Mouse (Mus musculus) midbrain, embryonic 12.5 days (tissue): ENCODE measurements around the gene Fntb. TPM values are rescaled to one million over a fixed set of nuclear protein-coding genes. Genes with fewer than 3 reads are reported as not detected.

Experiments
- ATAC-seq: fragments of 200-750 bp; cut with Nextera tagmentation; 2 replicates; pipeline ENCODE4 v1.8.0; 2017; ENCODE audit warnings: low read depth, moderate TSS enrichment, moderate library complexity; ENCODE audit not compliant: low FRiP score
- H3K27ac ChIP-seq: fragments of 300-500 bp; sonication (generic); replicated peaks from 2 replicates; pipeline ENCODE4 v1.5.1; 2016; ENCODE audit warnings: mild to moderate bottlenecking
- H3K27me3 ChIP-seq: fragments of 300-500 bp; sonication (generic); 2 replicates; pipeline ENCODE4 v1.6.1; 2016; ENCODE audit warnings: mild to moderate bottlenecking
- H3K36me3 ChIP-seq: fragments of 300-500 bp; sonication (generic); 2 replicates; pipeline ENCODE4 v1.6.1; 2016
- H3K4me1 ChIP-seq: fragments of 300-500 bp; sonication (generic); 2 replicates; pipeline ENCODE4 v1.6.1; 2016
- H3K4me2 ChIP-seq: fragments of 300-500 bp; sonication (generic); replicated peaks from 2 replicates; pipeline ENCODE4 v1.6.1; 2016; ENCODE audit warnings: mild to moderate bottlenecking, moderate library complexity
- H3K4me3 ChIP-seq: fragments of 300-500 bp; sonication (generic); 2 replicates; pipeline ENCODE4 v1.5.1; 2016; ENCODE audit warnings: mild to moderate bottlenecking
- H3K9ac ChIP-seq: fragments of 300-500 bp; sonication (generic); replicated peaks from 2 replicates; pipeline ENCODE4 v1.6.1; 2016; ENCODE audit warnings: mild to moderate bottlenecking, moderate library complexity
- H3K9me3 ChIP-seq: fragments of 300-500 bp; sonication (generic); 2 replicates; pipeline ENCODE4 v1.6.1; 2016; ENCODE audit warnings: mild to moderate bottlenecking
- WGBS: fragments of 180-500 bp; shearing (Covaris S2); methylation state at CpG from one replicate; pipeline ENCODE4 v1.1.7; 2016; 5-methylcytosine and 5-hydroxymethylcytosine counted together
- polyA plus RNA-seq: library from polyadenylated mRNA; unstranded; fragments of >200 nt; fragmentation: Nextera tagmentation; extraction: Ambion mirVana; gene quantifications from 2 replicates; pipeline ENCODE4 v1.2.1, GENCODE M21; 2016

Gene Fntb
- polyA plus RNA-seq, 1 experiment from 2014 or later = 36.9 TPM

DNA sequence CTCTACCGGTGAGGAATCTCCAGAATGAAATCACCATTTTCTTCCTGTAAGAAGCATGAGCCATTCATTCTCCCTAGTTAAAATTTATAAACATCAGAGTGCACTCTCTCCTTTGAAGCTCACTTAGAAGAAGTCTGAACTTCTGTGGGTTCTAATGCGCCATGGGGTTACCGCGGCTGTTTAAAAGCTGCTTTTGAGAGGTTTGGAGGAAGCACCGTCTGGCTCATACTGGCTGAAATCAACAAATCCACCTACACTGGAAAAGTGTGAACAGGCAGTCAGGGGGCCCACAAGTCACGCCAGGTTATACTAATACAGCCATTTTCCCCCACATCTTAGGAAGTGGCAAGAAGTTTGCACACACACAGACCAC, 167.3 kb downstream of the Fntb start:
- Histone ChIP-seq H3K9me3 (no peaks in the 10 kb centered on the region), H3K4me3 (no peak overlapping the region), H3K4me1 (no peaks in the 10 kb centered on the region), H3K27me3 (no peaks in the 10 kb centered on the region), H3K27ac (no peak overlapping the region), H3K36me3 (peaks cover 25% of the 10 kb centered on the region), H3K4me2 (no peak overlapping the region), H3K9ac (no peak overlapping the region)
- ATAC-seq = no peak
- WGBS = 93% methylated on average over 6 of the region's 6 CpGs

DNA sequence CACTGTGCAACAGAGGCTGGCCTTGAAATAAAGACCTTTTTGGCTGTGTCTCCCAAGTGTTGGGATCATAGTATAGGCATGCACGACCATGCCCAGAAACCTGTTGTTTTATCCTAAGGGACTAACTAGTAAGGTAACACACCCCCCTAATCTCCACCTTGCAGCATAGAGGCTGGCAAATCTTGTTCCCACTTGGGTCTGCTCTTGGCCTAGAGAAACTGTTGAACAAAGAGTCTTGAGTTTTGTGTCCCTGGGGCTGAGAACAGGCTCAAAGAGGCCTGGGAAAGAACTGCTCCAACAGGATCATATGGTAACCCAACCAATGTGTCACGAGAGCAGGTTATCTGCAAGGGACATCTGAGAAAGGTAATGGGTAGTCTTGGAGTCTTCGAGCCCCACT, 169.0 kb downstream of the Fntb start:
- H3K36me3 ChIP-seq = peaks cover 43% of the 10 kb centered on the region

DNA sequence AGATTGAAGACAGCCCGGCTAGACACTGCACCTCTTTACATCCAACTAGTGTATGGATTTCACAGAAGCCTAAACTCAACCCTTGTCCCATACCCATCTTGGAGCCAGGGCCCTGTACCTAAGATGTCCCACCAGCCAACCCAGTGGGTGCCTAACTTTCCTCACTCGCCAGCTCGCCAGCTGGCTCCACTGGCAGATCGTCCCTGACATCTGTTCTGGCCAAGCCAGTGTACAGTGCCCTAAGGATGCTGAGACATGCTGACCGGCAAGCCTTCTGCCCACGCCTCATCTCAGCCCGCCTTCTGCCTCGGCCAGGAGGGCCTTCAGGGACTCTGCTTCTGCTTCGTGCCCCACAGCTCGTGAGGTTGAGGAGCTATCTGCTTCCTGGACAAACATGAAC, 170.8 kb downstream of the Fntb start:
- Histone ChIP-seq H3K27ac (no peak overlapping the region), H3K4me2 (no peak overlapping the region), H3K4me1 (no peaks in the 10 kb centered on the region), H3K36me3 (peaks cover 57% of the 10 kb centered on the region), H3K27me3 (no peaks in the 10 kb centered on the region), H3K9ac (no peak overlapping the region), H3K4me3 (no peak overlapping the region), H3K9me3 (no peaks in the 10 kb centered on the region)
- no peak for ATAC-seq
- WGBS = 94% methylated on average over 10 of the region's 10 CpGs

More for the DNA sequence above, 169.0 kb downstream of the Fntb start:
- Histone ChIP-seq H3K4me1 (no peaks in the 10 kb centered on the region), H3K4me2 (no peak overlapping the region), H3K4me3 (no peak overlapping the region), H3K27ac (no peak overlapping the region), H3K9ac (no peak overlapping the region), H3K27me3 (no peaks in the 10 kb centered on the region), H3K9me3 (no peaks in the 10 kb centered on the region)
- 94% methylated on average over 3 of the region's 3 CpGs for WGBS
- ATAC-seq = no peak

DNA sequence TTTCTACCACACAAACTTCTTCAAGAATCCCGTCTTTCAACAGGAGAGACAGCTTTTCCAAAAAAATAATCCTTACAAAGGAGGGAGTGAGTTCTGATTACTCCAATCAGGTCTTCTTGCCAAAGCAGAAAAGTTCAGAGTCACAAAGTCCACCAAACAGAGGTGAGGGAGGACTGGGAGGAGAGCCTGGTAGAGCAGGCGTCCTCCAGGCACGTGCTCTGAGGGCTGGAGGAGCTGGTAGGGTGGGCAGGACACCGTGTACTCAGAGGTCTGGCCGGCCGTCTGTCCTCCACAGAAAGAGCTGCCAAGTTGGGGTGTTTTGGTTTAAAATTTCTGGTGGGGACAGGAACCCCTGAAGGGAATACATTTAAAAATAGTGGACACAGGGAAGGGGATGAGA, 172.6 kb downstream of the Fntb start:
- H3K4me2 ChIP-seq = no peak overlapping the region
- H3K9me3 ChIP-seq = no peaks in the 10 kb centered on the region
- H3K27ac ChIP-seq = no peak overlapping the region
- no peak for ATAC-seq
- H3K36me3 ChIP-seq = peaks cover 71% of the 10 kb centered on the region
- no peaks in the 10 kb centered on the region for H3K4me1 ChIP-seq
- WGBS = 94% methylated on average over 6 of the region's 6 CpGs
- no peaks in the 10 kb centered on the region for H3K27me3 ChIP-seq
- no peak overlapping the region for H3K4me3 ChIP-seq
- no peak overlapping the region for H3K9ac ChIP-seq

DNA sequence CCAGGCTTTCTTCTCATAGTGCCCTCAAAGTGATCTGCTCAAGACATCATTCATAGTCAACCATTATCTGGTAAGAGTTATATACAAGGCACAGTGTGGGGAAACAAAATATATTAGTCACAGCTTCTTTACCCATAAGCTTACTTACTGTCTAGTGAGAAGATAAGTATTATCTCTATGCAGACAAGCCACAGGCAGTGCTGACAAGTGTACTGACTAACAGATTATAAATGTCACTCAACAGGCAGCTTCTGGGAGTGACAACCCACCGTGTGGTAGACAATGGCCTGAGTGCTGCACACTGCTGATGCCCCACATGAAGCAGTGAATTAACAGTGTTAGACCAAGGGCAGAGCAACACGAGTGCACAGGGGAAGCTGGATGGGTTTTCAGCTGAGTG, 176.1 kb downstream of the Fntb start:
- 83% methylated on average over 2 of the region's 2 CpGs for WGBS
- ATAC-seq = no peak
- Histone ChIP-seq H3K9ac (no peak overlapping the region), H3K4me3 (no peak overlapping the region), H3K27me3 (no peaks in the 10 kb centered on the region), H3K27ac (no peak overlapping the region), H3K4me2 (no peak overlapping the region), H3K4me1 (no peaks in the 10 kb centered on the region), H3K36me3 (peaks cover 91% of the 10 kb centered on the region), H3K9me3 (no peaks in the 10 kb centered on the region)

DNA sequence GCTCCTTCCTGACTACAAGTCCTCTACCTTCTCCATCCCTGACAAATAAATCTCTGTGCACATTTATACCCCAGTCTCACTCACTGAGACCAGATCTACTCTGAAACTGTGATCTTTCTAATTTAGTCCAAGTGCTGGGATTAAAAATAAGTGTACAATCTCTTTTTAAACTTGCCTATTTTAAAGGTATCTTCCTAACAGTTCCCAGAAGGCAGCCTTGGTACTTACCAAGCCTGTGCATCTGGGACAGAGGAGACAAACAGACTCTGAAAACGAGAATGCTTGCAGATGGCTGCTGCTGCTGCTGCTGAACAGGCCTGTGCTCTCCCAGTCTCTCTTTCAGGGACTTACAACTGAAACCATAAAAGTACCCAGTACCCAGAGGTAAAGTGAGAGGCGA, 177.1 kb downstream of the Fntb start:
- H3K4me3 ChIP-seq = no peak overlapping the region
- H3K27me3 ChIP-seq = no peaks in the 10 kb centered on the region
- H3K27ac ChIP-seq = no peak overlapping the region
- WGBS = 96% methylated on average over 2 of the region's 2 CpGs
- no peak for ATAC-seq
- no peaks in the 10 kb centered on the region for H3K9me3 ChIP-seq
- no peaks in the 10 kb centered on the region for H3K4me1 ChIP-seq
- no peak overlapping the region for H3K4me2 ChIP-seq
- H3K9ac ChIP-seq = no peak overlapping the region
- H3K36me3 ChIP-seq = peaks cover 88% of the 10 kb centered on the region

DNA sequence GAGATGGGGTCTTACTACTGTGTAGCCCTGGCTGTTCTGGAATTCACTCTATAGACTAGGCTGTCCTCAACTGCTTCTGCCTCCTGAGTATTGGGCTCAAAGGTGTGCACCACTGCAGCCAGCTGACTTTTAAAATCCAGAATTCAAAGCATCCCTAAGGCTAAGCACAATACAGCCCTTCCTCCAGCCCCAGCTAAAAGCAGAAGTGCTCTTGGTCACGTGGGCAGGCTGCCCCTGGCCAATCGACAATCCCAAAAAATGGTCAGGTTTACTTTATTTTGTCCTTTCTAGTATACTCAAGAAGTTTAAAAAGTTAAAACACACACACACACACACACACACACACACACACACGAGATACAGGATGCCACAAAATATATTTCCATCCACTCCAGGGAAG, 177.7 kb downstream of the Fntb start:
- no peaks in the 10 kb centered on the region for H3K9me3 ChIP-seq
- H3K4me3 ChIP-seq = no peak overlapping the region
- H3K36me3 ChIP-seq = peaks cover 89% of the 10 kb centered on the region
- no peaks in the 10 kb centered on the region for H3K4me1 ChIP-seq
- H3K27ac ChIP-seq = no peak overlapping the region
- no peak overlapping the region for H3K9ac ChIP-seq
- H3K27me3 ChIP-seq = no peaks in the 10 kb centered on the region
- no peak for ATAC-seq
- WGBS = 92% methylated on average over 3 of the region's 3 CpGs
- no peak overlapping the region for H3K4me2 ChIP-seq

DNA sequence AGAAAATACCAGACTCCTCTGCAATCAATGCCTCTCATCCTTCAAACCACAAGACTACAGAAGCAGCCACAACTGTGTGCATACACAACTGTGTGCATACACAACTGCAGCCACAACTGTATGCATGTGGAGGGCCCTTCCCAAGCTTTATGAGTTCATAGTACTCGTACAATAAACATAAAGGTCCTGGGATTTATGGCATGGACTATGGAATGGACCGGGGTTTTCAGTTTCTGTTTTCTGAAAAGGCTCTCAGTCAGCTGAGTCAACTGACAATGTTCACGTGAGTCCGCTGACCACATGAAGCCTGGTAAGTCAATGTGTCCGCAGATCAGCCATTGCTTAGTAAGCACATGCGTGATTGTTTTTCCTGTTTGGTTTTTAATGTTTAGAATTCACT, 178.1 kb downstream of the Fntb start:
- Histone ChIP-seq H3K4me1 (no peaks in the 10 kb centered on the region), H3K4me2 (no peak overlapping the region), H3K4me3 (no peak overlapping the region), H3K36me3 (peaks cover 89% of the 10 kb centered on the region), H3K9me3 (no peaks in the 10 kb centered on the region), H3K27ac (no peak overlapping the region), H3K9ac (no peak overlapping the region), H3K27me3 (no peaks in the 10 kb centered on the region)
- ATAC-seq = no peak
- 94% methylated on average over 6 of the region's 6 CpGs for WGBS

DNA sequence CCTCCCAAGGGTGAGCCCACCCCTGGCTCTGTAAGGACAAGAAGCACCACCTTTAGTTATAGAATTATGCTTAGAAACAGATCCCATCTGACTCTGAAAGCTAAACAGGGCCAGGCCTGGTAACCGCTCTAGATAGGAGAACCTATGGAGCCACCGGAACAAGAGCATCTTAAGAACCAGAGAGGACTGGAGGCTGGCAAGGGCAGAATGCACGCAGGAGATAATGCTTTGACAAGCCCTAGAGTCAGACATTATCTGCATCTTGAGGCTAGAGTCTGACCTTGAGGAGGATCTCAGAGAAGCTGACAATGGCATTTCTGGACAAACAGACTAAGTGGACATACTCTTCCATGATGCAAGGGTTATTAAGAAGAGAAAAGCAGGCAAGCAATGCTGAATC, 182.1 kb downstream of the Fntb start:
- 92% methylated on average over 3 of the region's 3 CpGs for WGBS
- Histone ChIP-seq H3K36me3 (peaks cover 93% of the 10 kb centered on the region), H3K27ac (no peak overlapping the region), H3K4me1 (no peaks in the 10 kb centered on the region), H3K4me3 (no peak overlapping the region), H3K9me3 (no peaks in the 10 kb centered on the region), H3K4me2 (no peak overlapping the region), H3K9ac (no peak overlapping the region), H3K27me3 (no peaks in the 10 kb centered on the region)
- no peak for ATAC-seq

DNA sequence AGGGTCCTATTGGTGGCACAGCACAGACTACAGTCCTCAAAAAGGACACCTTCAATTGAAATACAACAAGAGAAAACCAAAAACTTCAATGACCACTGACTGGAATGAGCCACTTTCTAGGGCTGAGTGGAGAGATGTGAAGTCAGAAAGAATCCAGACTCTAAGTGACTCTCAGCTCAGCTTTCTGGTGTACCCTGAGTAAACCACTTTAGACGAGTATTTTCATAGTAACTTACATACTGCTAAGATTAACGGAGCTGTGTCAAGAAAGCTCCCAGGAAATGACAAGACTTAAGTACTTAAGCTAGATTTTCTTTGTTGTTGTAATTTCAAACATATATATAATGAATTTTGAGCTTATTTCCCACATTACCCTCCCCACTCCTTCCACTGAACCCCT, 182.8 kb downstream of the Fntb start:
- 91% methylated on average over 2 of the region's 2 CpGs for WGBS
- Histone ChIP-seq H3K4me1 (no peaks in the 10 kb centered on the region), H3K36me3 (peaks cover 93% of the 10 kb centered on the region)

DNA sequence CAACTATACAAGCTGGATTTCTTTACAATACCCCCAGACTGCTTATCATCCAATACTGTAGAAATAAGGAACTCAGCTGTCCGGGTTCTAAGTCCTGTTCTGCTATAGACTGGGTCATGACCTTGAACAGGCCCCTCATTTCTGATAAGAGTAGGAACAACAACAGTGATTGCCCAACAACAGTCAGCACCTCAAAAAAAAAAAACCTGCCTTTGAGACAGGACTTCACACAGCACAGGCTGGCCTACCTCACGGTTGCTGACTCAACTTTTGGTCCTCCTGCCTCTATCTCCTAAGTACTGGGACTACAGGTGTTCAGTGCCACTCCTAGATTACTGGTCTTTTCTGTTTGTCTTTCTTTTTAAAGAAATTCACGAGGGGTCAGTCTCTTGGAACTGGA, 183.4 kb downstream of the Fntb start:
- Histone ChIP-seq H3K4me2 (no peak overlapping the region), H3K4me3 (no peak overlapping the region), H3K9me3 (no peaks in the 10 kb centered on the region), H3K36me3 (peaks cover 95% of the 10 kb centered on the region), H3K27me3 (no peaks in the 10 kb centered on the region), H3K4me1 (no peaks in the 10 kb centered on the region), H3K27ac (no peak overlapping the region), H3K9ac (no peak overlapping the region)
- ATAC-seq = no peak
- WGBS = 88% methylated on average over 3 of the region's 3 CpGs

More for the DNA sequence above, 182.8 kb downstream of the Fntb start:
- no peak overlapping the region for H3K4me2 ChIP-seq
- H3K9ac ChIP-seq = no peak overlapping the region
- no peak overlapping the region for H3K27ac ChIP-seq
- H3K9me3 ChIP-seq = no peaks in the 10 kb centered on the region
- no peak for ATAC-seq
- no peak overlapping the region for H3K4me3 ChIP-seq
- H3K27me3 ChIP-seq = no peaks in the 10 kb centered on the region

DNA sequence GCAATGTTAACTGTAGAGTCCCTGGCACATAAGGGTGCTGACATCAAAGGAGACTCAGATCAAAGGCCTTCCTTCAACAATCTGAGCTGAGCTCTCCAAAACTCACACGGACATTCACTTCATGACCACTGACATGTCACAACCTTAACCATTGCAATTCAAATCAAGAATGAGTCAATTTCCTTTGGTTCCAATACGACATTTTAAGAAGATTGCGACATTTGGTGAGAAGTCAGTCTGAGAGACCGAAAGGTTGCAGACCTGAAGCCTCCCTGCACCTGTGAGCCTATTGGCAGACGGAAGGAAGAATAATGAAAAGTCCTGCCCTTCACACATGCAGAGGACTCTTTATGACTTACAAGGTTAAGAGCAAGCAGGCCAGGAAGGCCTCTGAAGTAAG, 184.9 kb downstream of the Fntb start:
- H3K4me1 ChIP-seq = no peaks in the 10 kb centered on the region
- WGBS = 88% methylated on average over 5 of the region's 5 CpGs
- no peak overlapping the region for H3K27ac ChIP-seq
- H3K36me3 ChIP-seq = peaks cover 90% of the 10 kb centered on the region
- no peak overlapping the region for H3K4me3 ChIP-seq
- no peak overlapping the region for H3K4me2 ChIP-seq
- no peaks in the 10 kb centered on the region for H3K27me3 ChIP-seq
- ATAC-seq = no peak
- no peak overlapping the region for H3K9ac ChIP-seq
- H3K9me3 ChIP-seq = no peaks in the 10 kb centered on the region

DNA sequence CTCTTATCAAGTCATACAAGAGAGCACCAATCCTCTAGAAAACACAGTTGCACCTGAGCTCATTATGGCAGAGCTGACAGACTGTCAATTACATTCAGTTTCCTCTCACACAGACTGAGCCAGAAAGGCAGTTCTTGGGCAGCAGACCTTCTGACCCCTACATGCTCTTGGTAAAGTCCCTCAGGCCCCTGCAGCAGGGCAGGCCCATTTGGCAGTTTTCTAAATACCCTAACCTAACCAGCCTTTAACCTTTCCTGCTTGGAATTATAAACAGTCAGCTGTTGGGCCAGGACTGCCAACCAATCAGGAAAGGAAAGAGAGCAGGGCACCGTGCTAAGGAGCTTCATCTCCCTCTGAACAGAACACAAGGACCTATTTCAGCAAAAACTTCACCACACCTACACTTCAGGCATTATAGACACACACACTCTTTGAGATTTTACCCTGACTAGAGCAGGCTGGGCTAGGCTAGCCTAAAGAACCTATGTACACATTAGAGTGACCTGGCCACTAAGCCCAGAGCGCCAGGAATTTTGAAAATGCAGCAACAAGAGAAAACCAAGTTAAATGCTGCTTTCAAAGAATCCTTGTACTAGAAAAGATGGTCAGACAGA, 188.5 kb downstream of the Fntb start:
- Histone ChIP-seq H3K9me3 (no peaks in the 10 kb centered on the region), H3K4me1 (no peaks in the 10 kb centered on the region), H3K4me3 (no peak overlapping the region), H3K27me3 (no peaks in the 10 kb centered on the region), H3K9ac (no peak overlapping the region), H3K4me2 (no peak overlapping the region), H3K27ac (no peak overlapping the region), H3K36me3 (peaks cover 77% of the 10 kb centered on the region)
- 98% methylated on average over 2 of the region's 2 CpGs for WGBS
- no peak for ATAC-seq
